Mouse (Mus musculus): ENCODE measurements at regions not wholly inside any gene's neighbourhood (a gene's known extent, or its start where the extent isn't known, plus 50 kb on each side); places are given as distances from the start of the nearest gene placed in this dataset.
"Not testable (repeated sequence)": the region's sequence is repeated elsewhere in the genome, so short reads cannot be mapped to it uniquely, and the experiment has no call there.

DNA sequence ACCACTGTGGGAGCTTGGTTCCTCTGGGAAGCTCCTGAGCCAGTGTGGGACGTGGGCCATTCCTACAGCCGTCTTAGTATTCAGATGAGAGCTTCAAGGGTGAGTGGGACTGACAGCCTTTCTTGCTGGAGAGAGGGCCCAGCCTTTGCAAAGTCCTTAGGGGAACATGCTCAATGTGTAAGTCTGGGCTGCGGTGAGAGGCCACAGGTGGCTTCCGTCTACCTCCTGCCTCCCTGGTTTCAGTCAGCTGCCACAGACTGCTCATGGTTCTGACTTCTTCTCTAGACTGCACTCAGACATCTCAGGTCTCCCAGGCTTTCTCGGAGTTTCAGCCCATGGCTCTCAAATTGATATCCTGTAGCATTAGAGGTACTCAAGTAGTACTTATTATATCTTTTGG is 179.0 kb upstream of the Prok2 start:
- H3K4me1 ChIP-seq (ENCODE audit: control insufficient read depth in 1 of 2, insufficient read depth in 2 of 2, low read length in 2 of 2) = peaks cover 3 to 14% of the 10 kb centered on the region in 2 experiments
- H3K27me3 ChIP-seq (ENCODE audit: control insufficient read depth in 1 of 2, insufficient read depth in 2 of 2, low read length in 2 of 2) = no peaks in the 10 kb centered on the region
- H3K79me2 ChIP-seq (ENCODE audit: control insufficient read depth, insufficient read depth, low read length, poor library complexity) = no peaks in the 10 kb centered on the region
- H3K4me3 ChIP-seq (ENCODE audit: control insufficient read depth in 1 of 2, insufficient read depth in 1 of 2, low read depth in 2 of 2, low read length in 2 of 2) = no peak overlapping the region
- H3K9me3 ChIP-seq (replicated peaks; ENCODE audit: insufficient read depth, low read length) = no peaks in the 10 kb centered on the region
- H3K27ac ChIP-seq (ENCODE audit: control insufficient read depth, low read depth, low read length) = no peak overlapping the region
- DNase-seq (ENCODE audit: low read depth, low spot score) = no peak
- no peak overlapping the region for H3K9ac ChIP-seq (ENCODE audit: control insufficient read depth, low read depth, low read length, poor library complexity, severe bottlenecking)
- TF ChIP-seq ZC3H11A (IDR thresholded peaks at IDR 0.05; ENCODE audit: low read depth, low read length) (no peak), ZKSCAN1 (IDR thresholded peaks at IDR 0.05; ENCODE audit: low read depth, low read length) (no peak), TBP (IDR thresholded peaks at IDR 0.05; ENCODE audit: low read depth, low read length) (no peak), ELF1 (IDR thresholded peaks at IDR 0.05; ENCODE audit: low read depth, low read length) (no peak), JUND (IDR thresholded peaks at IDR 0.05; ENCODE audit: low read depth, low read length) (no peak), SMC3 (IDR thresholded peaks at IDR 0.05; ENCODE audit: low read depth, low read length) (no peak), MEF2A (IDR thresholded peaks at IDR 0.05; ENCODE audit: extremely low read depth, insufficient replicate concordance, low read depth, low read length, poor library complexity, severe bottlenecking) (no peak)
- H3K36me3 ChIP-seq (ENCODE audit: control insufficient read depth in 1 of 2, insufficient read depth in 2 of 2, low read length in 2 of 2) = peaks cover 0 to 7% of the 10 kb centered on the region in 2 experiments; a peak in 2 of 4 replicates

DNA sequence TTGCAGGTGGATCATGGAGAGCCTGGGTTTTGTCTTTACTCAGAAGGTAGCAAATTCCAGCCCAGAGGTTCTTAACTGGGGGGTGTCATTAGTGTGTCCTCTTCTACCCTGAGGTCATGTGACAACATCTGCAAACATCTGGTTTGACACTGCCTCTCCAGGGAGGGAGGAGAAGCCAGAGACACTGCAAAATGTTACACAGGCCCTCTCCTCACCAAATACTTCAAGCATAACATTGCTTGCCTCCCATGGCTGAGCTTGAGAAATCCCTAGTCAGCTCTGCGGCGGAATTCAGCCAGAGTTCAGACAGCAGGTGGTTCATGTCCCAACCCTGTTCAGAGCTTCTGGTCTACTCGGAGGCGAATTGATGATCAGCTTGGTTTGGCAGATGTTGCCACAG is 178.4 kb upstream of the Prok2 start:
- H3K79me2 ChIP-seq (ENCODE audit: control insufficient read depth, insufficient read depth, low read length, poor library complexity) = no peaks in the 10 kb centered on the region

DNA sequence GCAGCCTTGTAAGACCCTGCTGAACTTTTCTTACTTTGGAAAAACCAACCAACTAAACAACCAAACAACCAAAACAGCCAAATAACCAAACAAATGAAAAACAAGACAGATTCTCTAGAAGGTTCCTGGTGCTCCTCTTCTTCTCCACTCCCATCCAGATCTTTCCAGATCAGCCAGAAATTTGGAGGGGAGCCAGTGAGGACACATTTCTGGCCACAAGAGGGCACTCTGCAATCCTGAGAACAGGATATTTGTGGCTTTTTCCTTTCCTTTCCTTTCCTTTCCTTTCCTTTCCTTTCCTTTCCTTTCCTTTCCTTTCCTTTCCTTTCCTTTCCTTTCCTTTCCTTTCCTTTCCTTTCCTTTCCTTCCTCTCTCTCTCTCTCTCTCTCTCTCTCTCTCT is 177.9 kb upstream of the Prok2 start:
- H3K4me3 ChIP-seq (ENCODE audit: control insufficient read depth in 1 of 2, insufficient read depth in 1 of 2, low read depth in 2 of 2, low read length in 2 of 2); H3K79me2 ChIP-seq (ENCODE audit: control insufficient read depth, insufficient read depth, low read length, poor library complexity); H3K4me1 ChIP-seq (ENCODE audit: control insufficient read depth in 1 of 2, insufficient read depth in 2 of 2, low read length in 2 of 2); H3K36me3 ChIP-seq (ENCODE audit: control insufficient read depth in 1 of 2, insufficient read depth in 2 of 2, low read length in 2 of 2); H3K27ac ChIP-seq (ENCODE audit: control insufficient read depth, low read depth, low read length); H3K9me3 ChIP-seq (replicated peaks; ENCODE audit: insufficient read depth, low read length); H3K27me3 ChIP-seq (ENCODE audit: control insufficient read depth in 1 of 2, insufficient read depth in 2 of 2, low read length in 2 of 2); H3K9ac ChIP-seq (ENCODE audit: control insufficient read depth, low read depth, low read length, poor library complexity, severe bottlenecking): not testable (repeated sequence)
- peak; percentile 41 for TF ChIP-seq ZC3H11A (IDR thresholded peaks at IDR 0.05; ENCODE audit: low read depth, low read length)
- TF ChIP-seq SMC3 (IDR thresholded peaks at IDR 0.05; ENCODE audit: low read depth, low read length) = peak; percentile 69
- TF ChIP-seq CTCF (IDR thresholded peaks at IDR 0.05 in 2 of 3, conservative IDR thresholded peaks at IDR 0.05 in 1 of 3; ENCODE audit: control insufficient read depth in 1 of 3, insufficient read depth in 1 of 3, low read depth in 2 of 3, low read length in 3 of 3, poor library complexity in 1 of 3, severe bottlenecking in 1 of 3) = peak; percentile 22 to 63 (median 57); a peak in 5 of 6 replicates
- TF ChIP-seq RAD21 (IDR thresholded peaks at IDR 0.05; ENCODE audit: low read depth, low read length) = peak; percentile 45
- peak; percentile 38 for DNase-seq (ENCODE audit: low read depth, low spot score)

More for the DNA sequence above, 178.4 kb upstream of the Prok2 start:
- no peaks in the 10 kb centered on the region for H3K9me3 ChIP-seq (replicated peaks; ENCODE audit: insufficient read depth, low read length)
- no peak for DNase-seq (ENCODE audit: low read depth, low spot score)
- TF ChIP-seq CHD2 (IDR thresholded peaks at IDR 0.05; ENCODE audit: low read length) (no peak), POLR2AphosphoS2 (IDR thresholded peaks at IDR 0.05; ENCODE audit: low read length) (no peak), MAFK (IDR thresholded peaks at IDR 0.05; ENCODE audit: borderline replicate concordance, low read depth, low read length) (no peak), RAD21 (IDR thresholded peaks at IDR 0.05; ENCODE audit: low read depth, low read length) (no peak), EP300 (IDR thresholded peaks at IDR 0.05; ENCODE audit: low read depth in 1 of 2, low read length in 2 of 2) (no peak), NRF1 (IDR thresholded peaks at IDR 0.05; ENCODE audit: insufficient read depth, low read depth, low read length, poor library complexity, severe bottlenecking) (no peak), KAT2A (conservative IDR thresholded peaks at IDR 0.05; ENCODE audit: low read depth, low read length) (no peak), NELFE (IDR thresholded peaks at IDR 0.05; ENCODE audit: low read depth, low read length) (no peak), MYC (IDR thresholded peaks at IDR 0.05; ENCODE audit: low read depth, low read length) (no peak), MAX (IDR thresholded peaks at IDR 0.05; ENCODE audit: low read length) (no peak), USF2 (IDR thresholded peaks at IDR 0.05; ENCODE audit: borderline replicate concordance in 1 of 2, insufficient read depth in 1 of 2, low read depth in 1 of 2, low read length in 2 of 2) (no peak), RCOR1 (IDR thresholded peaks at IDR 0.05; ENCODE audit: low read depth, low read length) (no peak)
- H3K9ac ChIP-seq (ENCODE audit: control insufficient read depth, low read depth, low read length, poor library complexity, severe bottlenecking) = no peak overlapping the region
- peaks cover 3 to 10% of the 10 kb centered on the region in 2 experiments for H3K4me1 ChIP-seq (ENCODE audit: control insufficient read depth in 1 of 2, insufficient read depth in 2 of 2, low read length in 2 of 2)
- no peaks in the 10 kb centered on the region for H3K27me3 ChIP-seq (ENCODE audit: control insufficient read depth in 1 of 2, insufficient read depth in 2 of 2, low read length in 2 of 2)
- no peak overlapping the region for H3K4me3 ChIP-seq (ENCODE audit: control insufficient read depth in 1 of 2, insufficient read depth in 1 of 2, low read depth in 2 of 2, low read length in 2 of 2)
- no peak overlapping the region for H3K27ac ChIP-seq (ENCODE audit: control insufficient read depth, low read depth, low read length)
- H3K36me3 ChIP-seq (ENCODE audit: control insufficient read depth in 1 of 2, insufficient read depth in 2 of 2, low read length in 2 of 2) = peaks cover 0 to 4% of the 10 kb centered on the region in 2 experiments; a peak in 2 of 4 replicates

All from MEL (cell line).